Mouse (Mus musculus): Measurements from ENCODE around the gene Slc46a3.

- no peak for TF ChIP-seq CTCF (IDR thresholded peaks at IDR 0.05; ENCODE audit: borderline replicate concordance, extremely low read depth, insufficient read depth, insufficient read length)
- no peak for TF ChIP-seq POLR2A (IDR thresholded peaks at IDR 0.05; ENCODE audit: borderline replicate concordance, extremely low read depth, insufficient read depth, insufficient read length, poor library complexity, severe bottlenecking)
Measured at GRCm38 (mm10) chr5:147888313-147889297, 6.0 kb downstream of the Slc46a3 start.

Measured in brain, embryonic 14.5 days (tissue).